ENCODE assay signal across 21 mouse cellular contexts in the genomic region with DNA sequence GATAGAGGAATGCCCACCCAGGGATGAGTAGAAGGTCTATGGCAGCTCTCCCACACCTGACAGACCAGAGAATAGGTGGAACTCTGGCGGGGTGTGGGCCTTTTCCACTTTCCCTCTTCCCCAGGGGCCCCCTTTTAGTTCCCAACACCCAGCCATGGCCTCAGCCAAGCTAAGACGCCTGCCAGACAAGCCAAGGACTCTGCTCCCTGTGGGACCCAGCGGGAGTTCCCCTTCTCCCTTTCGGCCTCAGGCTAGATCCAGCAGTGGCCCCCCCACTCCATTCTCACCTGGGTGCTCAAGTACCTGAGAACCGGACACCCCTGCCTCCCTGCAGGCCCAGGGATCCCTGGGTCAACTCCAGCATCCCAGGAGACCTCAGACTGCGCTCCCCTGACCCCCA. TPM values are rescaled to one million over a fixed set of nuclear protein-coding genes. Genes with fewer than 3 reads are reported as not detected.
A peak's percentile ranks its signal among the peaks of the same experiment; 100 is the strongest.
DNase-seq lines count a peak whose midpoint lies in the region; ATAC-seq and TF ChIP-seq lines count a peak whose summit lies in the region.
"Had no signal": no experiment of that assay in that cellular context is flagged by ENCODE, and none has a peak within 500 bp of the region (broad histone marks: within the 10 kb centered on the region; RNA-seq: fewer than 3 reads in every experiment).

No protein-coding gene starts in this region.

- no peak for ATAC-seq in midbrain, embryonic 11.5 days (ENCODE audit: low FRiP score)
- ATAC-seq: activated CD4-positive, CD25-positive, alpha-beta regulatory T cell, adult 4 months; CD4-positive, CD25-positive, alpha-beta regulatory T cell, adult 4 months; Patski had no signal

- no peaks in the 10 kb centered on the region for H3K27me3 ChIP-seq in heart, adult 2 months (ENCODE audit: control insufficient read depth, insufficient read depth, low read length)
- no peaks in the 10 kb centered on the region for H3K27me3 ChIP-seq in midbrain, embryonic 10.5 days (ENCODE audit: low read depth, poor library complexity, severe bottlenecking)
- H3K27me3 ChIP-seq in midbrain, embryonic 11.5 days (ENCODE audit: control insufficient read depth, insufficient read depth, low read length): no peaks in the 10 kb centered on the region
- H3K27me3 ChIP-seq: CH12.LX, Patski had no signal

- H3K27ac ChIP-seq in heart, adult 2 months: no peak overlapping the region
- 0 out of 2 replicates have a peak overlapping the region, but pooled peaks have one; percentile 13 for H3K27ac ChIP-seq in midbrain, embryonic 10.5 days (replicated peaks)
- no peak overlapping the region for H3K27ac ChIP-seq in midbrain, embryonic 11.5 days (ENCODE audit: low read depth, low read length)

- TF ChIP-seq CTCF in heart, adult 2 months (IDR thresholded peaks at IDR 0.05): no peak

- no peaks in the 10 kb centered on the region for H3K4me1 ChIP-seq in heart, adult 2 months (ENCODE audit: control insufficient read depth, insufficient read depth, low read length)
- peaks cover 11% of the 10 kb centered on the region for H3K4me1 ChIP-seq in midbrain, embryonic 10.5 days
- H3K4me1 ChIP-seq in midbrain, embryonic 11.5 days (ENCODE audit: control insufficient read depth, insufficient read depth, low read length): peaks cover 3% of the 10 kb centered on the region

- H3K4me2 ChIP-seq in midbrain, embryonic 11.5 days: no peak overlapping the region

- 86% methylated on average over 6 of the region's 6 CpGs for WGBS in heart, adult 2 months
- 79% methylated on average over 6 of the region's 6 CpGs for WGBS in midbrain, embryonic 10.5 days
- WGBS in midbrain, embryonic 11.5 days: 85% methylated on average over 6 of the region's 6 CpGs

- 0 out of 2 replicates have a peak, but pooled peaks cover 9% of the 10 kb centered on the region for H3K9me3 ChIP-seq in midbrain, embryonic 10.5 days (replicated peaks)
- no peaks in the 10 kb centered on the region for H3K9me3 ChIP-seq in midbrain, embryonic 11.5 days (ENCODE audit: control insufficient read depth, low read length)

- H3K36me3 ChIP-seq in heart, adult 2 months (ENCODE audit: control insufficient read depth, insufficient read depth, low read length): no peaks in the 10 kb centered on the region
- H3K36me3 ChIP-seq in midbrain, embryonic 10.5 days: peaks cover 30% of the 10 kb centered on the region
- H3K36me3 ChIP-seq in midbrain, embryonic 11.5 days (ENCODE audit: control insufficient read depth, insufficient read depth, low read length): peaks cover 6% of the 10 kb centered on the region; the same call in 1 of the 2 replicates

- no peaks in the 10 kb centered on the region for H3K79me2 ChIP-seq in heart, adult 2 months (replicated peaks; ENCODE audit: control insufficient read depth, insufficient read depth, low read length)

- intact Hi-C loops in heart, adult 2 months (cut with DNase I): no loop called here

- H3K4me3 ChIP-seq in heart, adult 2 months: no peak overlapping the region
- no peak overlapping the region for H3K4me3 ChIP-seq in midbrain, embryonic 10.5 days
- H3K4me3 ChIP-seq in midbrain, embryonic 11.5 days (ENCODE audit: low read depth, low read length): no peak overlapping the region

- DNase-seq in adrenal gland, postnatal 10 days: peak; percentile 67
- no peak for DNase-seq in adrenal gland, adult 8-10 months
- DNase-seq in adrenal gland, postnatal 14 days: peak; percentile 64
- no peak for DNase-seq in adrenal gland, postnatal 36 days
- DNase-seq in heart, adult 11 months: peak; percentile 89
- no peak for DNase-seq in heart, adult 2 months
- no peak for DNase-seq in midbrain, embryonic 10.5 days (ENCODE audit: low spot score)
- no peak for DNase-seq in midbrain, embryonic 11.5 days (ENCODE audit: low spot score, missing footprints)
- DNase-seq: adrenal gland, adult 2 months; adrenal gland, postnatal 25 days; B cell, adult 2 months; cerebellum, adult 11 months; cerebellum, adult 11-12 months; cerebellum, adult 18-20 months; cerebellum, adult 2 months; cerebellum, adult 8-10 months; cerebellum, adult 9-10 months had no signal

- no peak for TF ChIP-seq POLR2A in heart, adult 2 months (IDR thresholded peaks at IDR 0.05; ENCODE audit: insufficient read depth, low read depth, low read length)

- no peak for TF ChIP-seq EP300 in heart, adult 2 months (IDR thresholded peaks at IDR 0.05; ENCODE audit: insufficient read depth, low read depth, low read length)

- no peak overlapping the region for H3K9ac ChIP-seq in heart, adult 2 months (ENCODE audit: low read depth, low read length)
- no peak overlapping the region for H3K9ac ChIP-seq in midbrain, embryonic 11.5 days (ENCODE audit: low read length)

RNA-seq across cellular contexts. Expression of a gene that starts 4.8 kb away (rescaled TPM):
- total RNA-seq in adrenal gland, postnatal 10 days (2021): 1,000 to 10,000 TPM; 1,477 to 1,649 TPM
- 100 to 1,000 TPM; 725 to 927 (median 846) TPM for total RNA-seq in adrenal gland, adult 8-10 months (2022)
- total RNA-seq in adrenal gland, postnatal 14 days (2021): 1,334 and 1,491 TPM in 2 replicates
- total RNA-seq in adrenal gland, postnatal 36 days (2021): 1,000 to 10,000 TPM; 1,022 to 1,091 TPM
- total RNA-seq in heart, adult 2 months (2021): 100 to 1,000 TPM; 384 to 424 TPM
- 589 and 775 TPM in 2 replicates for polyA plus RNA-seq in heart, adult 2 months (2012; rRNA removed)
- polyA plus RNA-seq in midbrain, embryonic 10.5 days (2016; fragmentation: Nextera tagmentation; extraction: Ambion mirVana): 895 and 900 TPM in 2 replicates
- polyA plus RNA-seq in midbrain, embryonic 11.5 days (2014; fragmentation: Nextera tagmentation; extraction: Ambion mirVana): 730 and 757 TPM in 2 replicates

RNA-seq across cellular contexts. Expression of a gene that starts 16.1 kb away (rescaled TPM):
- total RNA-seq in adrenal gland, postnatal 10 days (2021): 100 to 1,000 TPM; 104 to 105 TPM
- 100 to 1,000 TPM; 127 to 182 (median 149) TPM for total RNA-seq in adrenal gland, adult 8-10 months (2022)
- 103 and 124 TPM in 2 replicates for total RNA-seq in adrenal gland, postnatal 14 days (2021)
- 100 to 1,000 TPM; 118 to 130 TPM for total RNA-seq in adrenal gland, postnatal 36 days (2021)
- total RNA-seq in heart, adult 2 months (2021): 10 to 100 TPM; 62.1 to 70.9 TPM
- polyA plus RNA-seq in heart, adult 2 months (2012; rRNA removed): 73.3 and 84.2 TPM in 2 replicates
- 274 and 293 TPM in 2 replicates for polyA plus RNA-seq in midbrain, embryonic 10.5 days (2016; fragmentation: Nextera tagmentation; extraction: Ambion mirVana)
- 241 and 252 TPM in 2 replicates for polyA plus RNA-seq in midbrain, embryonic 11.5 days (2014; fragmentation: Nextera tagmentation; extraction: Ambion mirVana)

RNA-seq across cellular contexts. Expression of a gene that starts 18.8 kb away (rescaled TPM):
- total RNA-seq in adrenal gland, postnatal 10 days (2021): 10 to 100 TPM; 27.2 to 38.8 TPM
- total RNA-seq in adrenal gland, adult 8-10 months (2022): 10 to 100 TPM; 20.9 to 27.4 (median 24.4) TPM
- 27.9 and 30.6 TPM in 2 replicates for total RNA-seq in adrenal gland, postnatal 14 days (2021)
- total RNA-seq in adrenal gland, postnatal 36 days (2021): 10 to 100 TPM; 18.6 to 25.6 TPM
- 10 to 100 TPM; 14.9 to 16.4 TPM for total RNA-seq in heart, adult 2 months (2021)
- polyA plus RNA-seq in heart, adult 2 months (2012; rRNA removed): 23.8 and 31.8 TPM in 2 replicates
- polyA plus RNA-seq in midbrain, embryonic 10.5 days (2016; fragmentation: Nextera tagmentation; extraction: Ambion mirVana): 105 and 107 TPM in 2 replicates
- 94.3 and 103 TPM in 2 replicates for polyA plus RNA-seq in midbrain, embryonic 11.5 days (2014; fragmentation: Nextera tagmentation; extraction: Ambion mirVana)

RNA-seq across cellular contexts. Expression of a gene that starts 44.9 kb away (rescaled TPM):
- 1 to 10 TPM; 4.5 to 7.6 TPM for total RNA-seq in adrenal gland, postnatal 10 days (2021)
- 1 to 10 TPM; 3.8 to 7.5 (median 5.3) TPM for total RNA-seq in adrenal gland, adult 8-10 months (2022)
- total RNA-seq in adrenal gland, postnatal 14 days (2021): 3.4 and 4.1 TPM in 2 replicates
- total RNA-seq in adrenal gland, postnatal 36 days (2021): 1 to 10 TPM; 2.0 to 4.4 TPM
- total RNA-seq in heart, adult 2 months (2021): 1 to 10 TPM; 5.7 to 7.6 TPM
- polyA plus RNA-seq in heart, adult 2 months (2012; rRNA removed): 11.6 and 12.7 TPM in 2 replicates
- polyA plus RNA-seq in midbrain, embryonic 10.5 days (2016; fragmentation: Nextera tagmentation; extraction: Ambion mirVana): 62.2 and 73.1 TPM in 2 replicates
- 33.8 and 36.9 TPM in 2 replicates for polyA plus RNA-seq in midbrain, embryonic 11.5 days (2014; fragmentation: Nextera tagmentation; extraction: Ambion mirVana)
- polyA plus RNA-seq: activated CD4-positive, CD25-positive, alpha-beta regulatory T cell, adult 4 months had no signal

Comparison
In these comparisons a context has a peak if more than half of its experiments do, and no peak if none do; other contexts are left out.
1. DNase-seq: peak in adrenal gland, postnatal 10 days (single experiment), adrenal gland, postnatal 14 days (single experiment) and heart, adult 11 months (single experiment); none in adrenal gland, adult 8-10 months (single experiment), adrenal gland, postnatal 36 days (0 of 2), heart, adult 2 months (0 of 2), midbrain, embryonic 10.5 days (single experiment) and midbrain, embryonic 11.5 days (single experiment).